Mouse (Mus musculus): ENCODE results near the gene Ddx28. TPM values are rescaled to one million over a fixed set of nuclear protein-coding genes. Genes with fewer than 3 reads are reported as not detected.
"Not testable (repeated sequence)": the region's sequence is repeated elsewhere in the genome, so short reads cannot be mapped to it uniquely, and the experiment has no call there.

Ddx28 gene
- polyA plus RNA-seq, 1 experiment from 2014 or later, result 19.8 TPM

GRCm38 (mm10) chr8:105988546-105988945 lies 23.1 kb downstream of the Ddx28 start:
- H3K9ac ChIP-seq (ENCODE audit: low read depth, low read length), result no peak overlapping the region
- WGBS, result 84% methylated on average over 11 of the region's 11 CpGs
- no peaks in the 10 kb centered on the region for H3K9me3 ChIP-seq (ENCODE audit: control insufficient read depth, low read length)
- H3K4me3 ChIP-seq (ENCODE audit: low read length), result no peak overlapping the region
- no peak overlapping the region for H3K27ac ChIP-seq (ENCODE audit: low read depth, low read length)
- no peaks in the 10 kb centered on the region for H3K36me3 ChIP-seq (ENCODE audit: control insufficient read depth, insufficient read depth, low read length)
- H3K27me3 ChIP-seq (ENCODE audit: control insufficient read depth, insufficient read depth, low read length), result no peaks in the 10 kb centered on the region
- H3K4me2 ChIP-seq (replicated peaks; ENCODE audit: low read depth, low read length), result no peak overlapping the region
- no peak for ATAC-seq (ENCODE audit: low FRiP score, low TSS enrichment)
- no peaks in the 10 kb centered on the region; the same call in 1 of the 2 replicates for H3K4me1 ChIP-seq (ENCODE audit: control insufficient read depth, insufficient read depth, low read length)

- H3K9me3 ChIP-seq (ENCODE audit: control insufficient read depth, low read length); H3K4me1 ChIP-seq (ENCODE audit: control insufficient read depth, insufficient read depth, low read length); H3K36me3 ChIP-seq (ENCODE audit: control insufficient read depth, insufficient read depth, low read length); H3K27ac ChIP-seq (ENCODE audit: low read depth, low read length); H3K4me3 ChIP-seq (ENCODE audit: low read length); H3K27me3 ChIP-seq (ENCODE audit: control insufficient read depth, insufficient read depth, low read length); H3K4me2 ChIP-seq (replicated peaks; ENCODE audit: low read depth, low read length); H3K9ac ChIP-seq (ENCODE audit: low read depth, low read length); ATAC-seq (ENCODE audit: low FRiP score, low TSS enrichment): not testable (repeated sequence)
- WGBS, result 79% methylated on average over 11 of the region's 11 CpGs
Measured at GRCm38 (mm10) chr8:105983406-105983805, 28.3 kb downstream of the Ddx28 start.

DNA sequence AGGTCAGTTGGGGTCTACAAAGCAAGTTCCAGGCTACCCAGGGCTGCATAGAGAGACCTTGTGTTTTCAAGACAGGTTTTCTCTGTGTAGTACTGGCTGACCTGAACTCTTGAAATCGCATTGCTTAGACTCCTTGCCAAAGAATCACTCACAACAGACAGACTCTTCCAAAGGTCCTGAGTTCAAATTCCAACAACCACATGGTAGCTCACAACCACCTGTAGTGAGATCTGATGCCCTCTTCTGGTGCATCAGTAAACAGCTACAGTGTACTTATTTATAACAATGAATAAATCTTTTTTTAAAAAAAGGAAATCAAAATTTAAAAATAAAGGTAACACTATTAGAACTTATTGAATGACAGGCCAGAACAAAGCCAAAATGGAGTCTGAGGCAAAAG lies 30.5 kb downstream of the Ddx28 start:
- Histone ChIP-seq H3K36me3 (ENCODE audit: control insufficient read depth, insufficient read depth, low read length) (no peaks in the 10 kb centered on the region), H3K4me1 (ENCODE audit: control insufficient read depth, insufficient read depth, low read length) (no peaks in the 10 kb centered on the region), H3K27me3 (ENCODE audit: control insufficient read depth, insufficient read depth, low read length) (no peaks in the 10 kb centered on the region), H3K4me2 (replicated peaks; ENCODE audit: low read depth, low read length) (no peak overlapping the region), H3K4me3 (ENCODE audit: low read length) (no peak overlapping the region), H3K27ac (ENCODE audit: low read depth, low read length) (no peak overlapping the region), H3K9ac (ENCODE audit: low read depth, low read length) (no peak overlapping the region), H3K9me3 (ENCODE audit: control insufficient read depth, low read length) (no peaks in the 10 kb centered on the region)
- no peak for ATAC-seq (ENCODE audit: low FRiP score, low TSS enrichment)
- 89% methylated on average over 1 of the region's 1 CpGs for whole genome bisulfite sequencing

DNA sequence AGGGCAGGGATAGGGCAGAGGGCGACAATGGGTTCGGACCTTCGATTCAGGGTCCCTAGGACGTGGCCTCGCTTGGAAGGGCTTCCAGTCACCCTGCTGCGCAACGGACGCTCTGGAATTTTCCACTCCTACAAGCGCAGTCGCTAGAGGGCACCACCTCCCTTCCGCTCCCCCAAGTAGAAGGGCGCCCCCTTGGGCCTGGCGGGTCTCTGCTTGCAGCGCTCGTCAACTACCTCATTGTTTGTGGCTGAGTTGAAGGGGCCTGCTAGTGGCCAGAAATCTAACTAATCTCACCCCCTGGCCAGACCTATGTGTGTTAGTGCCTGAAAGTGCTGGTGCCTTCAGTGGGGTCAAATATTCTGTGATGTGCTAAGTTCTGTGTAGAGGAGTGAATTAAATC lies 32.4 kb downstream of the Ddx28 start, which contains the start of gene Dpep3:
TSS of gene Dpep3 (minus strand) at position 105 of the 400 bp plus-strand sequence.
- Histone ChIP-seq H3K4me3 (ENCODE audit: low read length) (no peak within 1 kb of the TSS), H3K9me3 (ENCODE audit: control insufficient read depth, low read length) (no peaks in the 10 kb centered on the region), H3K9ac (ENCODE audit: low read depth, low read length) (no peak within 1 kb of the TSS), H3K4me1 (ENCODE audit: control insufficient read depth, insufficient read depth, low read length) (no peaks in the 10 kb centered on the region), H3K4me2 (replicated peaks; ENCODE audit: low read depth, low read length) (no peak within 1 kb of the TSS), H3K27ac (ENCODE audit: low read depth, low read length) (no peak within 1 kb of the TSS), H3K27me3 (ENCODE audit: control insufficient read depth, insufficient read depth, low read length) (no peaks in the 10 kb centered on the region), H3K36me3 (ENCODE audit: control insufficient read depth, insufficient read depth, low read length) (no peaks in the 10 kb centered on the region)
- WGBS, result 90% methylated on average over 15 of the region's 15 CpGs
- no peak for ATAC-seq (ENCODE audit: low FRiP score, low TSS enrichment)

DNA sequence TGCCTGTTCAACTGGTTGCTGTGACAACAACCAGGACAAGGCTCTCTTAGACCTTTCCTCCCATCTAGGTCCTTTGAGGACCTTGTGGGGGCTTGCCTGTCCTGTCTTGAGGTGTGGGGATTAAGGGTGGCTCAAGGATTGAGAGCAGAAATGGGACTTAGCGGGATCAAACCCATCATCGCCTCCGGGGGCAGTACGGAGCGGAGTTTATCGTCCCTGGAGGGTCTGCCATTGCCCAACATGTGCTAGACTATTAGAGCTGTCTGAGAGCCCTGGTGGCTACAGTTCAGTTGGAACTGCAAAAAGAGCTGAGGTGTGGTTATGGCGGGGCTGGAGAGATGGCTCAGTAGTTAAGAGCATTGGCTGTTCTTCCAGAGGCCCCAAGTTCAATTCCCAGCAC lies 36.3 kb downstream of the Ddx28 start:
- H3K4me2 ChIP-seq (replicated peaks; ENCODE audit: low read depth, low read length), result no peak overlapping the region
- no peaks in the 10 kb centered on the region for H3K36me3 ChIP-seq (ENCODE audit: control insufficient read depth, insufficient read depth, low read length)
- H3K9ac ChIP-seq (ENCODE audit: low read depth, low read length), result no peak overlapping the region
- H3K27ac ChIP-seq (ENCODE audit: low read depth, low read length), result no peak overlapping the region
- H3K27me3 ChIP-seq (ENCODE audit: control insufficient read depth, insufficient read depth, low read length), result no peaks in the 10 kb centered on the region
- H3K9me3 ChIP-seq (ENCODE audit: control insufficient read depth, low read length), result no peaks in the 10 kb centered on the region
- 70% methylated on average over 7 of the region's 7 CpGs for WGBS
- no peak for ATAC-seq (ENCODE audit: low FRiP score, low TSS enrichment)
- no peaks in the 10 kb centered on the region for H3K4me1 ChIP-seq (ENCODE audit: control insufficient read depth, insufficient read depth, low read length)
- H3K4me3 ChIP-seq (ENCODE audit: low read length), result no peak overlapping the region

- no peaks in the 10 kb centered on the region for H3K27me3 ChIP-seq (ENCODE audit: control insufficient read depth, insufficient read depth, low read length)
- H3K36me3 ChIP-seq (ENCODE audit: control insufficient read depth, insufficient read depth, low read length), result no peaks in the 10 kb centered on the region
- 74% methylated on average over 8 of the region's 8 CpGs for WGBS
Measured at GRCm38 (mm10) chr8:105971019-105971720, 40.5 kb downstream of the Ddx28 start.

DNA sequence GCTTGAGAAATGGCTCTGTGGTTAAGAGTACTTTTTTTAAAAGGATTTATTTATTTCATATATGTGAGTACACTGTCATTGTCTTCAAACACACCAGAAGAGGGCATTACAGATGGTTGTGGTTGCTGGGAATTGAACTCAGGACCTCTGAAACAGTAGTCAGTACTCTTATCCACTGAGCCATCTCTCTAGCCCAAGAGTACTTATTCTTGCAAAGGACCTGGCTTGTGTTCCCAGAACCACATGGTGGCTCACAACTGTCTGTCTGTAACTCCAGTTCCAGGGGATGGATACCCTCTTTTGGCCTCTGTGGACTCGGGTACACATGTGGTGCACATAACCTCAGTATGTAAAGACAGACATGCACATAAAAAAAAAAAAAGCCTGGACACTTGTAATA lies 42.3 kb downstream of the Ddx28 start:
- H3K4me1 ChIP-seq (ENCODE audit: control insufficient read depth, insufficient read depth, low read length), result peaks cover 9% of the 10 kb centered on the region
- no peak for ATAC-seq (ENCODE audit: low FRiP score, low TSS enrichment)
- WGBS, result 82% methylated on average over 1 of the region's 1 CpGs
- no peak overlapping the region for H3K4me2 ChIP-seq (replicated peaks; ENCODE audit: low read depth, low read length)
- no peak overlapping the region for H3K9ac ChIP-seq (ENCODE audit: low read depth, low read length)
- no peaks in the 10 kb centered on the region for H3K36me3 ChIP-seq (ENCODE audit: control insufficient read depth, insufficient read depth, low read length)
- H3K9me3 ChIP-seq (ENCODE audit: control insufficient read depth, low read length), result no peaks in the 10 kb centered on the region
- no peaks in the 10 kb centered on the region for H3K27me3 ChIP-seq (ENCODE audit: control insufficient read depth, insufficient read depth, low read length)
- H3K4me3 ChIP-seq (ENCODE audit: low read length), result no peak overlapping the region
- no peak overlapping the region for H3K27ac ChIP-seq (ENCODE audit: low read depth, low read length)

More at GRCm38 (mm10) chr8:105971019-105971720, 40.5 kb downstream of the Ddx28 start:
- H3K27ac ChIP-seq (ENCODE audit: low read depth, low read length), result no peak overlapping the region
- no peak overlapping the region for H3K4me2 ChIP-seq (replicated peaks; ENCODE audit: low read depth, low read length)
- ATAC-seq (ENCODE audit: low FRiP score, low TSS enrichment), result no peak
- H3K9me3 ChIP-seq (ENCODE audit: control insufficient read depth, low read length), result no peaks in the 10 kb centered on the region
- H3K4me1 ChIP-seq (ENCODE audit: control insufficient read depth, insufficient read depth, low read length), result no peaks in the 10 kb centered on the region
- H3K4me3 ChIP-seq (ENCODE audit: low read length), result no peak overlapping the region
- H3K9ac ChIP-seq (ENCODE audit: low read depth, low read length), result no peak overlapping the region

GRCm38 (mm10) chr8:105966692-105967311 lies 44.9 kb downstream of the Ddx28 start:
- H3K4me3 ChIP-seq (ENCODE audit: low read length), result peak overlapping the region; percentile 83
- H3K4me2 ChIP-seq (replicated peaks; ENCODE audit: low read depth, low read length), result peak overlapping the region; percentile 78
- peaks cover 10% of the 10 kb centered on the region for H3K4me1 ChIP-seq (ENCODE audit: control insufficient read depth, insufficient read depth, low read length)
- H3K36me3 ChIP-seq (ENCODE audit: control insufficient read depth, insufficient read depth, low read length), result no peaks in the 10 kb centered on the region
- ATAC-seq (ENCODE audit: low FRiP score, low TSS enrichment), result peak; percentile 33; the same call in 1 of the 2 replicates
- WGBS, result 7% methylated on average over 19 of the region's 19 CpGs
- no peak overlapping the region for H3K27ac ChIP-seq (ENCODE audit: low read depth, low read length)
- no peak overlapping the region for H3K9ac ChIP-seq (ENCODE audit: low read depth, low read length)
- no peaks in the 10 kb centered on the region for H3K27me3 ChIP-seq (ENCODE audit: control insufficient read depth, insufficient read depth, low read length)
- no peaks in the 10 kb centered on the region for H3K9me3 ChIP-seq (ENCODE audit: control insufficient read depth, low read length)

DNA sequence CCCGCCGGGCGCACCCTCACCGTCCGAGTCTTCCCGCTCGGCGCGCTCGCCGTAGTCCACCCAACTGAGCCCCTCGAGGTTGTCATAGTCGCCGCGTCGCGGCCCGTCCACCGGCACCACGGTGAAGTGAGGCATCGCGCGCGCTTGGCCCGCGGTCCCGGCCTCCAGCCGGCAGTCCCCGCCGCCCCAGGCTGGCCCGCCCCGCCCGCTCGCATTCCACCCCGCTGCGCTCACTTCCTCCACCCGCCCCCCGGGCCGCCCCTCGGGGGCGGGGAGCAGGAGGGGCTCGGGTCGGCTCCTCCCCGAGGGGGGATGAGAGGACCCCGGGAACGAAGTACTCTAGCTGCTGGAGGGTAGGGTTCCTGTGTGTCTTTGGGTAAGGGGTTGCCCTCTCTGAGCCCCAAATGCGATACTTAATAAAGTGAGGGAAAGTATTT lies 45.8 kb downstream of the Ddx28 start, which contains the start of gene Slc12a4:
TSS of gene Slc12a4 (minus strand) at position 193 of the 437 bp plus-strand sequence.
- Histone ChIP-seq H3K9ac (ENCODE audit: low read depth, low read length) (peak within 1 kb of the TSS; percentile 86), H3K9me3 (ENCODE audit: control insufficient read depth, low read length) (no peaks in the 10 kb centered on the region), H3K27me3 (ENCODE audit: control insufficient read depth, insufficient read depth, low read length) (no peaks in the 10 kb centered on the region), H3K36me3 (ENCODE audit: control insufficient read depth, insufficient read depth, low read length) (no peaks in the 10 kb centered on the region), H3K4me1 (ENCODE audit: control insufficient read depth, insufficient read depth, low read length) (peaks cover 10% of the 10 kb centered on the region), H3K4me2 (replicated peaks; ENCODE audit: low read depth, low read length) (peak within 1 kb of the TSS; percentile 78), H3K4me3 (ENCODE audit: low read length) (peak within 1 kb of the TSS; percentile 83), H3K27ac (ENCODE audit: low read depth, low read length) (peak within 1 kb of the TSS; percentile 78; the same call in 1 of the 2 replicates)
- ATAC-seq (ENCODE audit: low FRiP score, low TSS enrichment), result peak; percentile 93
- under 1% methylated on average over 47 of the region's 47 CpGs for WGBS
